Mouse (Mus musculus): ENCODE measurements around the gene Pla2g4e. TPM values are rescaled to one million over a fixed set of nuclear protein-coding genes. Genes with fewer than 3 reads are reported as not detected.
A peak's percentile ranks its signal among the peaks of the same experiment; 100 is the strongest.

The Pla2g4e gene
- total RNA-seq, 2 experiments from 2014 or later: 2.2 to 2.9 TPM

GRCm38 (mm10) chr2:120157606-120158005 is 87.5 kb downstream of the Pla2g4e start:
- DNase-seq (ENCODE audit: low spot score in 2 of 2): no peak

GRCm38 (mm10) chr2:120154361-120154894 is 90.7 kb downstream of the Pla2g4e start, which contains the start of gene Ehd4:
Ehd4 (minus strand) TSS chr2:120154606.
- DNase-seq (ENCODE audit: low spot score in 2 of 2): peak; percentile 98

- DNase-seq (ENCODE audit: low spot score in 2 of 2): no peak
Measured at GRCm38 (mm10) chr2:120153586-120154360, 91.4 kb downstream of the Pla2g4e start.

GRCm38 (mm10) chr2:120150571-120150970 is 94.6 kb downstream of the Pla2g4e start:
- no peak for DNase-seq (ENCODE audit: low spot score in 2 of 2)

GRCm38 (mm10) chr2:120149634-120150033 is 95.5 kb downstream of the Pla2g4e start:
- DNase-seq (ENCODE audit: low spot score in 2 of 2): no peak

- no peak for DNase-seq (ENCODE audit: low spot score in 2 of 2)
Measured at GRCm38 (mm10) chr2:120147999-120148398, 97.1 kb downstream of the Pla2g4e start.

GRCm38 (mm10) chr2:120147364-120147763 is 97.8 kb downstream of the Pla2g4e start:
- no peak for DNase-seq (ENCODE audit: low spot score in 2 of 2)

GRCm38 (mm10) chr2:120146543-120146942 is 98.6 kb downstream of the Pla2g4e start:
- DNase-seq (ENCODE audit: low spot score in 2 of 2): no peak

GRCm38 (mm10) chr2:120144390-120144789 is 100.7 kb downstream of the Pla2g4e start:
- no peak for DNase-seq (ENCODE audit: low spot score in 2 of 2)

- DNase-seq (ENCODE audit: low spot score in 2 of 2): no peak
Measured at GRCm38 (mm10) chr2:120142336-120142735, 102.8 kb downstream of the Pla2g4e start.

- DNase-seq (ENCODE audit: low spot score in 2 of 2): no peak
Measured at GRCm38 (mm10) chr2:120141671-120142070, 103.5 kb downstream of the Pla2g4e start.

GRCm38 (mm10) chr2:120140326-120140725 is 104.8 kb downstream of the Pla2g4e start:
- no peak for DNase-seq (ENCODE audit: low spot score in 2 of 2)

GRCm38 (mm10) chr2:120139091-120139490 is 106.0 kb downstream of the Pla2g4e start:
- DNase-seq (ENCODE audit: low spot score in 2 of 2): no peak

GRCm38 (mm10) chr2:120137281-120137680 is 107.9 kb downstream of the Pla2g4e start:
- DNase-seq (ENCODE audit: low spot score in 2 of 2): no peak

- DNase-seq (ENCODE audit: low spot score in 2 of 2): no peak
Measured at GRCm38 (mm10) chr2:120134453-120135075, 110.6 kb downstream of the Pla2g4e start.

GRCm38 (mm10) chr2:120131881-120132280 is 113.3 kb downstream of the Pla2g4e start:
- DNase-seq (ENCODE audit: low spot score in 2 of 2): no peak

- DNase-seq (ENCODE audit: low spot score in 2 of 2): no peak
Measured at GRCm38 (mm10) chr2:120129252-120129908, 115.8 kb downstream of the Pla2g4e start.

- no peak for DNase-seq (ENCODE audit: low spot score in 2 of 2)
Measured at GRCm38 (mm10) chr2:120128611-120129051, 116.5 kb downstream of the Pla2g4e start.

- DNase-seq (ENCODE audit: low spot score in 2 of 2): no peak
Measured at GRCm38 (mm10) chr2:120128011-120128410, 117.1 kb downstream of the Pla2g4e start.

GRCm38 (mm10) chr2:120126901-120127300 is 118.2 kb downstream of the Pla2g4e start:
- no peak for DNase-seq (ENCODE audit: low spot score in 2 of 2)

GRCm38 (mm10) chr2:120126408-120126807 is 118.7 kb downstream of the Pla2g4e start:
- DNase-seq (ENCODE audit: low spot score in 2 of 2): no peak

GRCm38 (mm10) chr2:120125461-120125860 is 119.7 kb downstream of the Pla2g4e start:
- DNase-seq (ENCODE audit: low spot score in 2 of 2): no peak
